Mouse (Mus musculus) right cerebral cortex, adult 18-20 months (tissue): ENCODE data around the gene Dpep1.
"Not testable (repeated sequence)": the region's sequence is repeated elsewhere in the genome, so short reads cannot be mapped to it uniquely, and the experiment has no call there.

Source experiments
- DNase-seq: peaks from one replicate; pipeline ENCODE4 v3.0.0; 2022; ENCODE audit warnings: mixed read lengths

The Dpep1 gene

DNA sequence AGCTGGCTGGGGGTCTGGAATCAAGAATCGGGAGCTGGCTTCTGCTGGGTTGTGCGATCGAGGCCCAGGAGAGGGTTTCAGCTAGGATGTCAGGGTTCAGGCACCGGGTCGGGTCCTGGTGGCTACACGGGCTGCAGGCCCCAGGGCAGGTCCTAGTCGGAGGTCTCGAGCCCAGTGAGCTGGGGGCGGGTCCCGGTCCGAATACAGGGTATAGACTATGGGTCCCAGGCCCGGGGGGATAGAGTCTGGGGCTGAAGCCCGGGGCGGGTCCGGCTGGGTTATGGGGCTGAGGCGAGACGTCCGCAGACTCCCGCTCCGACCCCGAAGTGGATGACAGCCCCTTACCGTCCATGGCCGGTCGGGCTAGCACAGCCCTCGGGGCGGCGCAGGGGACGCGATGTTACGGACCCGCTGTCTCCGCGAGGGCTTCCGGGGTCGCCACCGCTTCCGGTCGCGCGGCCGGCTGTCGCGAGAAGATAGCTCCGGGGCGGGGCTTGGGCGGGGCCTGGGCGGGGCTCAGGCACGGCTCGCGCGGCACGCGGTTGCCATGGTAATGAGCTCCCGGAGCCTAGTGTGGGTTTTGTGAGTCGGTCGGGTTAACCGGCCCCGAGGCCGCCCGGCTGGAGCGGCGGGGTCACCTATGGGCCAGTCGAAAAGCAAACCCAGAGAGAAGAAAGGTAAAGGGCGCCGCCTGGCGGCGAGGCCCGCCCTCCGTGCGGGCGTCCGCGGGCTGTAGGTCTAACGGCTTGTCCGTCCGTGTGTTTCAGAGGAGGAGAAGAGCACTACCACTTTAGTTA is 26.5 kb downstream of the Dpep1 start, which contains the start of the genes Chmp1a and Spata33:
Chmp1a (minus strand) TSS at position 443 of the 797 bp plus-strand sequence.
Spata33 (plus strand) TSS at position 512 of the 797 bp plus-strand sequence.
- DNase-seq: peak; percentile 87

DNA sequence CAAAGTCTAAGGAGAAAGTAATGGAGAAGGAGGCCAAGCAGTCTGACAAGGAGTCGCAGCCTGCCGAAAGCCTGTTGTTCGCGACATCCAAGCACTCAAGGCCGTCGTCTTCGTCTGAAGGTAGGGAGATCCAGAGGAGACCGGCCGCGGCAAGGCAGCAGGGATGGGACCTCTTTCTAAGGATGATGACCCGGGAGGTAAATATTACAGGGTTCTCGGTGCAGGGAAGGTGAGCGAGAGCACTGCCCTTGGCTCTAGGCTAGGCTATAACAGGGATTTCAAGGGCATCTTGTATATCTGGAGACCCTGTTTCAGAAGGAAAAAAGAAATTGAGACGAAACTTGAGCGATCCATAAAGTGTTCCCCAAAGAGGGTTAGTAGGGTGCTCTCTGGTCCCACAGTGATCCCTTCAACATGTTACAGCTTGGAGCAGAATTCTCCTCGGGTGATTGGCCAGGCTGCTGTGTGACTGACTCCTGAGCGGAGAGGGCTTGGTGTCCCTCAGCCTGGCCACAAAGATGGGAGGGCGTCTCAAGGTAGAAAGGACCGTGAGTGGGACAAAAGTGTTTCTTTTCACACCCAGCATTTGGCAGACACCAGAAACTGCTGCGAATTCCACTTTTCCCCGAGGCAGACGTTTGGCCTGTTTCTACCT is 27.2 kb downstream of the Dpep1 start:
- DNase-seq: no peak

DNA sequence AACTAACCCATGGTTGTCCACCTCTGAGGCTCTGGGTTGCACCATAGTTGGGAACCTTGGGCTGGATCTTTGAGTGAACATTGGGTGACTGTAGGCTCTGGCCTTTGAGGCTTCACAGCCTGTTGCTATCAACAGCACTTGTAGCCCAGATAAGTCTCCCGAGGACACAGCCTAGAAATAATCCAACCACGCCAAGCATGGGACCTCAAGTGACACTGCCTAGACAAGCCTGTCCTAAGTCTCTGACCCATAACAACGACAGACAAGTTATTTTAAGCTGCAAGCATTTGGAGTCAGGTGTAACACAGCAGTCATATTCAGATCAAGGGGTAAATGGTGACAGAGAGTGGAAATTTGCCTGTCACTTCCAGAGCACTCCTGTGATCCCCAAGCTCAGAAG is 29.4 kb downstream of the Dpep1 start:
- no peak for DNase-seq

DNA sequence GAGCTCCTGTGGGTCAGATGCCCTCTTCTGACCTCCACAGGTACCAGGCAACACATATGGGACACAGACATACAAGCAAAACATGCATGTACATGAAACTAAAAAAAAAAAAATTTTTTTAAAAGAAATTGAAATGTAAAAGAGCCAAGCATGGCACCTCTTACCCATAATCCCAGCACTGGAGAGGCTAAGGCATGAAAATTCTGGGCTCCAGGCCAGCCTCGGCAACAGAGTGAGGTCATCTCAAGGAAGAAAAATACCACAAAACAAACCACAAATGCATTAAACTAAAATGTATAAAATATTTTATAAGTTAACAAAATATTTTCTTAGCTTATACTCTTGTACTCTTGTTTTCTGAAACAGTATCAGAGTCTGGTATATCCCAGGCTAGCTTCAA is 34.9 kb downstream of the Dpep1 start:
- DNase-seq: no peak

DNA sequence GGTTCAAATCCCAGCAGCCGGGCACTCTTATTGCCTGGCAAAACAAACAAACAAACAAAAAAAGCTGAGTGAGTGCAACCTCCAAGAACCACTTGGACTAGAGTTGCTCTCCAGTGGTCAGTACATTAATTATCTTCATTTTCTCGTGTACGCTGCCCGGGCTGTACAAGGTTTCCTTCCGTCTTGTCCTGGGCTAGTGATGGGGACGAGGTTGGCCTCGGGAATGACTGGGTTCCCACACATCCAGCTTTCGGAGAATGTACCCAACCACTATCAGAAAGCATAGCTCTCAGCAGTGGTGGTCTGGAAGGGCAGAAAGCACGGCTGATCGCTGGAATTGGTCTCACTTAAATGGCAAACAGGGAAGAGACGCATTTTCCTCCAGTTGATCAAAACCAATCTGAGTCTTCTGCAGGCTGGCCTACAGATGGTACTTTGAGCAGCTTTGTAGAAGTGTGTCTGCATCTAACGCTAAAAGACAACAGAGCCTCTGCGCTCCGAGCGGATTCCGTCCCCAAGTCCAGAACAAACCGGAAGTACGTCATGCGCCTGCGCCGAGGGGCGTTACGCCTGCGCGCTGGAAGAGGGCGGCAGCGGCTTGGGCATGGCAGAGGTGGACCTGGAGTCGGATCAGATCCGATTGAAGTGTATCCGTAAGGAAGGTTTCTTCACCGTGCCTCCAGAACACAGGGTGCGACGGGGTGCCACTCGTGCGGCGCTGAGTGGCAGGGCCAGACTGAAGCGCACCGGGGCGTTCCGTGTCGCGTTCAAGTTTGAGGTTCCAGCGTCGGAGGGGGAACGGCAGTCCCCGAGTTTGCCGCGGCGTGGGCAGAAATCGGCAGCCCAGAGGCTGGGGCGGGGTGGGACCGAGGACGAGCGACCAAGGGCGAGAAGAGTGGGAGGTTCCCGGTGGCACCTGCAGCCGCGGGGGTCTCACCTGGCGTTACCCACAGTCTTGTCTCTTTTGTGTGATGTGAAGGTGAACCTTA is 38.5 kb downstream of the Dpep1 start, which contains the start of gene Cdk10:
Cdk10 (plus strand) TSS at position 565 of the 989 bp plus-strand sequence.
- peak; percentile 96 for DNase-seq

DNA sequence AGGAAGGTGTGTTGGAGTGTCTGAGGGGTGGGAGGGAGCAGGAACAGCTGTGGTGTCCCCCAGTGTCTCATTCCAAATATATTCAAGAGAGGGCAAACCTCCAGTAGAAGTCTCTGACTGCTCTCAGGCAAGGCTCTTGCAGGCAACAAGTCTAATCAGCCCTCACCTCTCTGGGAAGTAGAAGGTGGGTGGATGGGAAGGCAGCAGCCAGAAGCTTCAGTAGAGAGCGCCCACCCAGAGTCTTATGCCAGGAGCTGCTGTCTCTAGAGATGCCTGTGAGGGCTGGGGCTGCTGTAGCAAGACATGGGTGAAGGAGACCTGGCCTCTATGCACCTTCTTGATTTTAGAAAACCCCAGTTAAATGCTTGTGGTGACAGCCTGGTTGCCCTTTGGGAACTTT is 42.4 kb downstream of the Dpep1 start:
- peak; percentile 48 for DNase-seq

DNA sequence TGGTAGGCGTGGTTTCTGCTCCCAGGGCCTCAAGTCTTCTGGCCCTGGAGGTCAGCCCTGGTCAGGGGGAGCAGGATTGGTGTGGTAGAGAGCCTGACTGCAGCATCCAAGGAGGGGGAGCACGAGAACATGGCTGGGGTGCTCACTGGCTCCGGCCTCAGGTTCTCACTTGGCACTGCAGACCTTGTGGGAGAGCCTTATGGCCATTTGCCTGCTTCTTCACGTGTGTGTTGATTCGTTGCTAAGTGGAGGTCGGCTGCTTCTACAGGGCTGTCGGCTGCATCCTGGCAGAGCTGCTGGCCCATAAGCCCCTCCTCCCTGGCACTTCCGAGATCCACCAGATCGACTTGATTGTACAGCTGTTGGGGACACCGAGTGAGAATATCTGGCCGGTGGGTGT is 44.3 kb downstream of the Dpep1 start:
- not testable (repeated sequence) for DNase-seq

DNA sequence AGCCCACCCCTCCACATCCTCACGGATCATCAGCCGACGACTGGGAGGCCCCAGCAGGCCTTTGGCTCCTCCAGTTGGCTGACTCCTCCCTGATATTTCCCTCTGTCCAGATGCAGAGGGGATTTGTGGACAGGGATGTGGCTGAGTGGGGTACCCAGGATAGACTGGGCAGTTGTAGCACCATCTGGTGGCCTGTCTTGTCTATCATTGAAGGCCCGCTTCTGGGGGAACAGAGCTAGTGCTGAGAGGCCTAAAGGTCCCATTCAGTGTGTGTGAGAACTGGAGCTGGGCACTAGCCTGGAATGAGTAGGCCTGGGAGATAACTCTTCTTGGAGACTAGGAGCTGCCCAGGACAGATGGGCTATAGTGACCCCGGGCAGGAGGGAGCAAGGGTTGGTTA is 45.7 kb downstream of the Dpep1 start:
- no peak for DNase-seq

DNA sequence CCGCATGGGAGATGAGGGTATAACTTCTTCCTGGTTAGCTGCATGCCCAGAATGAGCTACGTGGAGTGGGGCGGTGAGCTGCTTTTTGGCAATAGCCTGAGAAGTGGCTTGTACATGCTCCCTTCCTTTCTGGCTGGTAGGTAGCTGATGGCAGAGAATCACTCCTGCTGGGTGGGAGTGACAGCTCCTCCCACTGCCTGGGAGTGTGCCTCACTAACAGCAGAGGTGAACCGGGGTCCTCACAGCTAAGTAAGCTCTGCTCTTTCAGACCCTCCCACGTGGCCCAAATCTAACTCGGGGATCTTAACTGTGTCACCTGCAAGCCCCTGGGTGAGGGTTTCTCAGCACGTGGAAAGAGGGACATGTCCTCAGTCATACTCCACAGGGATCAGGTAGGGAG is 46.5 kb downstream of the Dpep1 start:
- peak; percentile 54 for DNase-seq

DNA sequence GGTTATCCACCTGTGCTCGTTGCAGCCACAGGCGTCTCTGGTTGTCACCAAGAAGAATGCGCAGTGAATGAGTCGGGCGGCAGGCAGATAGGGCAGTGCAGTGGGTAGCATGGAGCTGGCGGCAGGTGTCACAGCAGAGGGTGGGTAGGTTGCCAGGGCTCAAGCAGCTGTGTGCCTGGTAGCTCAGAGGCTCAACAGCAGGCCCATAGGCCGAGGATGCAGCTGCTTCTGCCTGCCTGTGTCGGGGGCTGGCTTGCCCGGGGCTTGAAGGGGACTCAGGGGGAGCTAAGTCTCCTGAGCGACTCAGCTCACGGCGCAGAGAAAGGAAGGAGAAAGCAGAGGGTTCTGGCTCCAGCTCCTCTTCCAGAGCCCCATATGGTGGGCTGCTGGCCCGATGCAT is 47.3 kb downstream of the Dpep1 start:
- no peak for DNase-seq

DNA sequence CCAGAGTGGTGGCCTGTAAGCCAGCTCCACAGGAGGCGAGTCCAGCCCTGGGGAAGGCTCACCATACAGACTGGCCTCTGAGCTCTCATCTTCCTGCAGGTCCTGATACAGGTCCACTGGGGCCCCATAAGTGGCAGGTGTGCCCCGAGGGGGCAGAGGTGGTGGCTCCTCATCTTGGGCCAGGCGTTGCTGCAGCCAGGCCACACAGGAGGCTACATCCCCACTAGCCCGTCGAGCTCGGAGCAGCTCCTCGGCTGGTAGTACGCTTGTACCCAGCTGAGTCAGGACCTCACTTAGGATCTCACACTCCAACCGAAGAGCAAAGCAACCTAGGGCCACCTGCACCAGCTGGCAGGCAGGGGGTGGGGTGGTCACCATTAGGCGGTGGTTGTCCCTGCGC is 47.7 kb downstream of the Dpep1 start:
- no peak for DNase-seq

DNA sequence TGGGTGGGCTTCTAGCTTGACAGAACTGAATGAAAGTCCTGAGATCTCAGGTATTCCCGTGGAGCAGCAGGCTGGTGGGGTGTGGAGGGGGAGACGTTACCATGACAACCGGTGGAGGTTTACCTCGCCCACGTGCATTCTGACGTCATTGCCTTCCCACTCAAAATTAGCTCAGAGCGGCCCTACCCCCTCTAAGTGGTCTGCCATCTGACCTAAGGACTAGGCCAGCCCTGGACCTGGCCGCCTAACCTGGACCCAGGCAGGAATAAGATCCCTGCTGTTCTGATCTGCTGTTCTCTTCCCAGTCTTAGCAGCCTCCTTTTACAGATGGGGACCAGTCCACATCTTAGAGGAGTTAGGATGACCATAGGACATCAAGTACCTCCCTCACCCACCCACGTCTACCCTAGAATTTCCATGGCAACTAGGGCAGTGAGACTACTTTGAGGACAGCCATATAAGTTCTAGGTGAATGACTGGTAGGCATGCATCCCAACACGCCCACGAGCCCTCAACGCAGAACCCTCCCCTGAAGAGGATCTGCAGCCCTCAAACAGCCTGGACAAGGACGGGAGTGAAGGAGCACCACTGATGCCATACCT is 49.0 kb downstream of the Dpep1 start:
- peak; percentile 90 for DNase-seq

DNA sequence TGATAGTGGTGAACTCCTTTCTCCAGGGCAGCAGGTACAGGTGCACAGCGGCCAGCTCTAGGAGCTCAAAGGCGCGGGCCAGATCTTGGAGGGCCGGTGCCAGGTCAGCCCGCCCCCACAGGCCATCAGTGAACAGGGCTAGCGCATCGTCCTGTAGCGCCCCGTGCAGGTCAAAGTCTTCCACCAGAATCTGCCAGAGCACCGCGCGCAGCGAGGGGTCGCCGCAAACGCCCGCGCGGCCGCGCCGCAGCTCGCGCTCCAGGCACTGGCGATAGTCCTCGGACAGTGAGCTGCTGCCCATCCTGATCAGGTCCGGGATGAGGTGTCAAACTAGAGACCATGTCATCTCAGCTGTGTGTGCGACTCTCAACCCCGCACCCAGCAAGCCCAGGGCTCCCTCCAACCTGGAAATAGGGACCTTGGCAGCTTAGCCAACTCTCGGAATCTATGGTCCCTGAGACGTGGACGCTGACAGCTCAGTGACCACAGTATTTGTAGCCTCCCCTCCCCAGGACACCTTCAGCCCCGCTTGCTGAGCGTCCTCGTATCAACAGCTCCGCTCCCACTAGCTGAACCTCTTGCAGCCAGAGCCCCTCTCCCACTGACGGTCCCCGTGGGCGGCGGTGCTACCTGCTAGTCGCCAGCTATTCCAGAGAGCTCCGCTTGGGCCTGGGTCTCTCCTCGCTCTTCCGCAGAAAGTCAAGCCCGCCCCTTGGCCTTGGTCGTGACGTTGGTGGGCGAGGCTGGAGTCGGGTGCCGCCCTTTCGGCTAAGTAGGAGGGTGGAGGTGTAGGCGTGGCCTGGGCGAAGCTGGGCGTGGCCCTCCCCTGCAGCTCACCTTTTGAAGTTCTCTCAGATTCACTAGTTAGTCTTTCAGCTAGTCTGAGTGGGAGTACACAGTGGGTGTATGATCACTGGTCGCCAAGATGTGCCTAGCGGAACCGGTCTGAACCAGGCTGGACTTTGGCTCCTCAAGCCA is 49.8 kb downstream of the Dpep1 start, which contains the start of gene Spata2l:
Spata2l (minus strand) TSS at position 714 of the 978 bp plus-strand sequence.
- peak; percentile 92 for DNase-seq

DNA sequence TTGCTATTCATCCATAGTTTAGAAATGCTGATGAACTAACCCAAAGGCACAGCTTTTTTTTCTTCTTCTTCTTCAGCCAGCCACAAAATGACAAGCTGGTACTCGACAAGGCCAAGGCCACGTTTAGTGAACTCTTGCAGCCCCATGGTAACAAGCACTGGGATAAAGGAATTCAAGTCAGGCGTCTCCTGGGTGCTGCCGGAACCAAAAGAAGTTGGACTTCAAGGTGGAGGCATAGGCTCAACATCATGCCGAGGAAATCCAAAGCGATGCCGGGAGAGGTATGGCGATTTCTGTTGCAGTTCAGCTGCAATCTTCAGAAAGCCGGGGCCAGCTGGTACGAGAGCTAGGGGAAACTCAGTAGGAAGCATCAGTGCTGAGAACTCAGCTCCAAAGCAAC is 53.4 kb downstream of the Dpep1 start:
- no peak for DNase-seq

DNA sequence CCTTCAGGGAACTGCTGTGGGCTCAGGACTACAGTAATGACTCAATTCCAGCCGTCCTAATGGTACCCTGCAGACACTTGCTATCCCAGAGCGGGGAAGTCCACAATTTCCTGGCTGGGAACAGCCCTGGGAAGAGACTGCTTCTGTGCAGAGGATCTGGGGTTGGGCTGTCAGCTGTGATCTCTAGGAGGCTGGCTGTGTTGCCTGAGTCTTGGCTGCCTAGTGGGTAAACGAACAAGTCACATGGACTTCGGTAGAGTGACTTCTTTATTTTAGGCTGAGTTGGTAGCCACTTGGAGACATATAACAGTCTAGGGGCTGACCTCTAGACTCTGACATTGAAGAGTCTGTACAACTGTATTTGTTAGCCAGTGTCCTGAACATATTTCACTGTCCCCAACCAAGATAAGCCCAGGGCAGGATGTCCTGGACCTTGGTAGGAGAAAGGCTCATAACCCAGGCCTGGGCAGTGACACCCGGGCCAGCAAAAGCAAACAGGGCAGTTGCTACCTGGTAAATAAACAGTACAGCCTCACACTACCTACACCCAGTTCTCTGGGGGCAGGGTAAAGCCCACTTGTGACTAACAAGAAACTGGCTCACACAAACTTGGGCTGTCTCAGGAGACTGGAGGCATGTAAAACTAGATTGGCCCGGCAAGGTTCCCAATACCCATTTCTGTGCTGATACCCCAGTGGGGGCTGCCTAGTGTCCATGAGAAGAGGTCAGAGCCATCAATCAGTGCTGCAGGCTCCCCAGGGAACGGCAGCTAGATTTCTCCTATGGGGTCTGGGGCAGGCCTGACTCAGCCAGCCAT is 56.3 kb downstream of the Dpep1 start:
- DNase-seq: no peak

DNA sequence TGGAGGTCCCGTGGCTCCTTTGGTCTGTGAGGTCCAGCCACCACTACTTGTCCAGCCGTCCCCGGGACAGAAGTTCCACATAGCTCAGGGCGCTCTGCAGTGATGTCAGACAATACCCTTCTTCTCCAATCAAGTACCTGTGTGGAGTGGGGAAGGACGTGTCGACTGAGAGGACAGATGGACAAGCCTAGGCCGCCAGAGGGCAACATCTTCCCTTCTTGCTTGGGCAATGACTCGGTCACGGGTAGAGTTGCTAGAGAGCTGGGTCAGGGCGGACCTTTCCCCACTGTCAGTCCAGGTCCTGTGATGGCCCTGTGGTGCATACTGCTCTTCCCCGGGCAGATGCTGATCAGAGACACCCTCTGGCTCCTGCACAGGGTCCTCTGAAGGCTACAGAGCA is 57.0 kb downstream of the Dpep1 start:
- DNase-seq: no peak

DNA sequence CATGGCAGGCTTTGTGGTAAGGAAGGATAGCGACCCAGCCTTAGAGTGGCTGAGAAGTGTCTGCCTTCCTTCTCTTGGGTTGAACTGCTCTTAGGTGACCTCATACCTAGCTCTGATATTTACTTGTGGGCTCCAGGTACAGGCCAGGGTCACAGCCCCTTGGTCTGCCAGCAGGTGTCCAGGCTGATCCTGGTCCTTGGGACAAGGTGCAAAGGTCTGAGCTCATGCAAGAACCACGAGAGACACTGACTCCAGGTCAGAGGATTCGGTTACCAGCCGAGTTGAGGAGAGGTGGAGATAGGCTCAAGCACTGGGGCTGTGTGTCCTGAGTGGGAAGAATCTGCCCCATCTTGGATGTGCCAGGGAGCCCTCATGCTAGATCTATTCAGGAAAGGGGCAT is 58.3 kb downstream of the Dpep1 start:
- DNase-seq: no peak

DNA sequence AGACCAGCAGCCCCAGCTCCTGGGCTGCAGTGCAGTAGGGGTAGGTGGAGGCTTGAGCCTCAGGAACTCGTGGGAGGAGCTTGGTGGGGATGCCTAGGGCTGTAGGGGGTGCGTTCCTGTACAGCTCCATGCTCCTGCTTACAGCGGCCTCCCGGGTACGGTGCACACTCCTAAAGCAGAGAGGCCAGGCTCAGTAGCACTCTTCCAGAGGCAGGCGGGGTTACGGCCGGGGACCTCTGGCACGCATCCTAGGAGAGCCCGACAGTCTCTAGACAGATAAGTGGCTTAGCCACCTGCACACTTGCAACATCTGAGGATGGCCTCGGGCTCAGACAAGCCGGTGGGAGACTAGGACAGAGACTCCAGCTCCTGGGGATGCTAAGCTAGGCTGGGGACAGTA is 59.5 kb downstream of the Dpep1 start:
- DNase-seq: no peak

DNA sequence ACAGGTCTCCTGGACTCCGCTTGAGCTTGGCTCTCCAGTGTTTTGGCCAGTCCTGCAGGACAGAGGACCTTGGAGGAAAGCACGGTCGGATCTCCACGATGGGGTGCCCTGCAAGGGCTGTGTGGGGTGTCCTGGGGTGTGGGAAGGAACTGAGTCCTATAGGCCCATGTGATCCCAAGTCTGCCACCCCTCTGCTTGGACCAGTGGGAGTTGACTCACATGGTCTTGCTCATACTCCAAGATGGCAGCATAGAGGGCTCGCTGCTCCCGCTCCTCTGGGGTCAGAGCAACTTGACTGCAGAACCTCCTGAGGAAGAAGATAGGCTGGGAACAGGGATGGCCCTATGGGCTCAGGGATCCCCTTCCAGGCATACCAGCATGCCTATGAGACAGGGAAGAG is 61.7 kb downstream of the Dpep1 start:
- DNase-seq: no peak

DNA sequence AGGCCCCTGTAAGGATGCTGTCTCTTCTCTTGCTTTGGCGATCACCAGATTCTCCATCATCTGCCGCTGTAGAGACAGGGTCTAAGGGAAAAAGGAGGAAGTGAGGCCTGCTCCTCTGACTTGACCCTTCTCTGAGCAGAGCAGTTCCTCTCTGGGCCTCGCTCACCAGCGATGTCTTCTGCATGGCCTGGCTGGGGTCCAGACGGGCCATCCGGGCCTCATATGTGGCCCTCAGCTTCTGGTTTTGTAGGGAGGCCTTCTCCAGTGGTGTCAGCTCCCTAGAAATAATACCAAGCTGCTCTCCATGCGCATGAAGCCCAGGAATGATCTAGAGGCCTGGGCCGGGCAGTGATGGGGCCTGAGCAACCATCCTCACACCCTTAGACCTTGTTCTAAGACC is 62.6 kb downstream of the Dpep1 start:
- DNase-seq: no peak
